Mouse (Mus musculus) CH12.LX (cell line): ENCODE measurements around the gene Kif23. TPM values are rescaled to one million over a fixed set of nuclear protein-coding genes. Genes with fewer than 3 reads are reported as not detected.

Source experiments
- DNase-seq: peaks from one replicate; pipeline ENCODE4 v3.0.0-alpha.2; 2013; ENCODE audit errors: extremely low read depth
- H3K27ac ChIP-seq: 2 replicates; pipeline ENCODE4 v1.5.1; 2012; ENCODE audit warnings: low read depth, mild to moderate bottlenecking, control low read depth, moderate library complexity; ENCODE audit not compliant: insufficient read depth
- H3K27me3 ChIP-seq: replicated peaks from 2 replicates; pipeline ENCODE3; 2012; ENCODE audit warnings: inconsistent platforms
- H3K36me3 ChIP-seq, 2 experiments: replicated peaks in 1 of 2; 2 replicates each; pipeline versions ENCODE3 to v1.6.1; 2012; ENCODE audit warnings: inconsistent platforms in 1 of 2, low read length in 1 of 2, mild to moderate bottlenecking in 1 of 2, mixed read lengths in 1 of 2, moderate library complexity in 1 of 2; ENCODE audit not compliant: control insufficient read depth in 1 of 2, insufficient read depth in 1 of 2
- H3K4me1 ChIP-seq, 2 experiments: 2 replicates each; pipeline ENCODE4 v1.6.1; 2012; ENCODE audit warnings: inconsistent platforms in 1 of 2, moderate library complexity in 1 of 2; ENCODE audit not compliant: insufficient read depth in 2 of 2, control insufficient read depth in 1 of 2
- H3K4me2 ChIP-seq: 2 replicates; pipeline ENCODE4 v1.6.1; 2012; ENCODE audit warnings: low read depth, mild to moderate bottlenecking, control low read depth; ENCODE audit not compliant: poor library complexity, insufficient read depth, severe bottlenecking
- H3K4me3 ChIP-seq, 3 experiments: fragments of 150-350 bp in 1 of 3; sonication (generic) in 1 of 3; replicated peaks in 1 of 3; 2 replicates each; pipeline versions ENCODE3 to v1.5.1; 2011 to 2012; ENCODE audit warnings: low read depth in 2 of 3, low read length in 2 of 3, mild to moderate bottlenecking in 2 of 3, moderate library complexity in 2 of 3, control low read depth in 1 of 3, improper control_type of control experiment in 1 of 3, inconsistent platforms in 1 of 3, mixed read lengths in 1 of 3; ENCODE audit not compliant: poor library complexity in 1 of 3
- H3K79me2 ChIP-seq: replicated peaks from 2 replicates; pipeline ENCODE4 v1.6.1; 2012; ENCODE audit warnings: mild to moderate bottlenecking, moderate library complexity; ENCODE audit not compliant: control insufficient read depth, poor library complexity, insufficient read depth, severe bottlenecking; ENCODE audit errors: extremely low read depth
- H3K9ac ChIP-seq: 2 replicates; pipeline ENCODE4 v1.6.1; 2012; ENCODE audit warnings: low read depth, mild to moderate bottlenecking, control low read depth, moderate library complexity; ENCODE audit not compliant: insufficient read depth
- H3K9me3 ChIP-seq: replicated peaks from 2 replicates; pipeline ENCODE3; 2012; ENCODE audit warnings: low read length, inconsistent platforms, mixed read lengths
- CHD1 ChIP-seq: IDR thresholded peaks from 2 replicates; pipeline ENCODE4 v1.6.1; 2012; ENCODE audit warnings: low read depth, low read length, improper control_type of control experiment, inconsistent platforms
- CHD2 ChIP-seq: IDR thresholded peaks from 2 replicates; pipeline ENCODE4 v1.6.1; 2011; ENCODE audit warnings: low read length, improper control_type of control experiment
- CTCF ChIP-seq, 2 experiments: IDR thresholded peaks in 1 of 2; conservative IDR thresholded peaks in 1 of 2; 2 replicates each; pipeline ENCODE4 v1.5.1; 2011 to 2012; ENCODE audit warnings: low read depth in 2 of 2, low read length in 2 of 2, improper control_type of control experiment in 1 of 2, inconsistent platforms in 1 of 2, mild to moderate bottlenecking in 1 of 2, moderate library complexity in 1 of 2
- GABPA ChIP-seq: IDR thresholded peaks from 2 replicates; pipeline ENCODE4 v1.6.1; 2012; ENCODE audit warnings: low read depth, low read length, improper control_type of control experiment, inconsistent platforms; ENCODE audit not compliant: insufficient replicate concordance
- HCFC1 ChIP-seq: IDR thresholded peaks from 2 replicates; pipeline ENCODE4 v1.6.1; 2012; ENCODE audit warnings: low read depth, mild to moderate bottlenecking, inconsistent platforms, low read length, improper control_type of control experiment
- JUN ChIP-seq: IDR thresholded peaks from 2 replicates; pipeline ENCODE4 v1.6.1; 2011; ENCODE audit warnings: low read depth, mild to moderate bottlenecking, low read length, improper control_type of control experiment, moderate library complexity; ENCODE audit not compliant: insufficient read depth
- JUND ChIP-seq: conservative IDR thresholded peaks from 2 replicates; pipeline ENCODE4 v1.6.1; 2011; ENCODE audit warnings: low read depth, low read length, improper control_type of control experiment
- KAT2A ChIP-seq: IDR thresholded peaks from 2 replicates; pipeline ENCODE4 v1.6.1; 2012; ENCODE audit warnings: low read length, improper control_type of control experiment, inconsistent platforms; ENCODE audit not compliant: insufficient replicate concordance
- MAFK ChIP-seq: IDR thresholded peaks from 2 replicates; pipeline ENCODE4 v1.6.1; 2011; ENCODE audit warnings: low read length, improper control_type of control experiment; ENCODE audit not compliant: insufficient replicate concordance
- MAX ChIP-seq: IDR thresholded peaks from 2 replicates; pipeline ENCODE4 v1.6.1; 2011; ENCODE audit warnings: low read length, improper control_type of control experiment
- MAZ ChIP-seq: IDR thresholded peaks from 2 replicates; pipeline ENCODE4 v1.6.1; 2012; ENCODE audit warnings: low read depth, mild to moderate bottlenecking, inconsistent platforms, low read length, improper control_type of control experiment, moderate library complexity
- MXI1 ChIP-seq: IDR thresholded peaks from 2 replicates; pipeline ENCODE4 v1.6.1; 2011; ENCODE audit warnings: mild to moderate bottlenecking, low read depth, low read length, improper control_type of control experiment
- MYC ChIP-seq: IDR thresholded peaks from 2 replicates; pipeline ENCODE4 v1.6.1; 2011; ENCODE audit warnings: low read depth, mild to moderate bottlenecking, improper control_type of control experiment, low read length
- NRF1 ChIP-seq: IDR thresholded peaks from 2 replicates; pipeline ENCODE4 v1.6.1; 2014; ENCODE audit warnings: low read depth, mild to moderate bottlenecking, inconsistent platforms, low read length, improper control_type of control experiment, moderate library complexity
- PAX5 ChIP-seq: IDR thresholded peaks from 2 replicates; pipeline ENCODE4 v1.6.1; 2012; ENCODE audit warnings: low read length, inconsistent platforms, mixed read lengths
- POLR2A ChIP-seq: IDR thresholded peaks from 2 replicates; pipeline ENCODE4 v1.6.1; 2011; ENCODE audit warnings: low read depth, mild to moderate bottlenecking, improper control_type of control experiment, low read length
- POLR2AphosphoS2 ChIP-seq: IDR thresholded peaks from 2 replicates; pipeline ENCODE4 v1.6.1; 2011; ENCODE audit warnings: low read depth, low read length, improper control_type of control experiment
- RAD21 ChIP-seq: IDR thresholded peaks from 2 replicates; pipeline ENCODE4 v1.6.1; 2011; ENCODE audit warnings: low read depth, mild to moderate bottlenecking, low read length, improper control_type of control experiment, moderate library complexity
- SIN3A ChIP-seq: IDR thresholded peaks from 2 replicates; pipeline ENCODE4 v1.6.1; 2012; ENCODE audit warnings: low read length, improper control_type of control experiment, inconsistent platforms
- SMC3 ChIP-seq: IDR thresholded peaks from 2 replicates; pipeline ENCODE4 v1.6.1; 2011; ENCODE audit warnings: low read depth, low read length, improper control_type of control experiment
- UBTF ChIP-seq: IDR thresholded peaks from 2 replicates; pipeline ENCODE4 v1.6.1; 2012; ENCODE audit warnings: low read depth, mild to moderate bottlenecking, inconsistent platforms, low read length, improper control_type of control experiment, moderate library complexity
- USF1 ChIP-seq: IDR thresholded peaks from 2 replicates; pipeline ENCODE4 v1.6.1; 2014; ENCODE audit warnings: low read depth, mild to moderate bottlenecking, inconsistent platforms, low read length, improper control_type of control experiment
- USF2 ChIP-seq: conservative IDR thresholded peaks from 2 replicates; pipeline ENCODE4 v1.6.1; 2011; ENCODE audit warnings: low read depth, low read length, improper control_type of control experiment
- ZC3H11A ChIP-seq: IDR thresholded peaks from 2 replicates; pipeline ENCODE4 v1.6.1; 2012; ENCODE audit warnings: low read depth, mild to moderate bottlenecking, inconsistent platforms, low read length, improper control_type of control experiment
- ZKSCAN1 ChIP-seq: IDR thresholded peaks from 2 replicates; pipeline ENCODE4 v1.6.1; 2012; ENCODE audit warnings: low read depth, inconsistent platforms, low read length, improper control_type of control experiment, borderline replicate concordance
- ZMIZ1 ChIP-seq: IDR thresholded peaks from 2 replicates; pipeline ENCODE4 v1.6.1; 2012; ENCODE audit warnings: low read depth, mild to moderate bottlenecking, inconsistent platforms, low read length, improper control_type of control experiment
- dilution Hi-C: fragments of 300-500 bp; cut with MboI; formaldehyde crosslinking; loops from 2 replicates; pipeline ENCODE4 v1.14.3; 2020; ENCODE audit warnings: low sequenced_read_pairs; ENCODE audit not compliant: extremely low pct_unique_long_range_greater_than_20kb, extremely low pct_ligation_motif_present
- in situ Hi-C: fragments of 300-500 bp; cut with MboI; formaldehyde crosslinking; loops from 3 replicates; pipeline ENCODE4 v1.14.3; 2019; ENCODE audit warnings: low sequenced_read_pairs, low pct_ligation_motif_present, low pct_unique_long_range_greater_than_20kb, mixed read lengths
- polyA plus RNA-seq: library from polyadenylated mRNA; unstranded; fragments of >175 nt; gene quantifications from 2 replicates; pipeline ENCODE4 v1.2.1, GENCODE M21; 2012; ENCODE audit warnings: low read depth; ENCODE audit not compliant: insufficient read length
- total RNA-seq, 2 experiments: library from RNA; depleted of rRNA; stranded (reverse); fragments of 300-350 nt in 1 of 2; fragments of >200 nt in 1 of 2; gene quantifications; 2 replicates each; pipeline ENCODE4 v1.2.3; 2012 to 2014

Kif23 gene
- total and polyA plus RNA-seq, 3 experiments: 50.6 to 133 (median 96.2) TPM

GRCm38 (mm10) chr9:61899804-61900203 is 46.8 kb downstream of the Kif23 start:
- Histone ChIP-seq H3K4me2 (no peak overlapping the region; the same call in 1 of the 2 replicates), H3K79me2 (no peaks in the 10 kb centered on the region), H3K9ac (no peak overlapping the region), H3K27me3 (peaks cover 4% of the 10 kb centered on the region), H3K27ac (no peak overlapping the region), H3K4me1 (peaks cover 12 to 53% of the 10 kb centered on the region in 2 experiments), H3K36me3 (no peaks in the 10 kb centered on the region), H3K9me3 (no peaks in the 10 kb centered on the region), H3K4me3 (no peak overlapping the region)
- peak; percentile 51 for DNase-seq
- dilution Hi-C loops (no loop called here), in situ Hi-C loops (no loop called here)
- TF ChIP-seq CTCF (conservative IDR thresholded peaks at IDR 0.05 in 1 of 2, IDR thresholded peaks at IDR 0.05 in 1 of 2; ENCODE audit: low read depth in 2 of 2, low read length in 2 of 2) (peak; percentile 54 to 77), CHD2 (no peak), MAFK (no peak), RAD21 (peak; percentile 72), MAX (0 out of 2 replicates have a peak, but pooled peaks have one; percentile 13), SMC3 (peak; percentile 50; the same call in 1 of the 2 replicates)

DNA sequence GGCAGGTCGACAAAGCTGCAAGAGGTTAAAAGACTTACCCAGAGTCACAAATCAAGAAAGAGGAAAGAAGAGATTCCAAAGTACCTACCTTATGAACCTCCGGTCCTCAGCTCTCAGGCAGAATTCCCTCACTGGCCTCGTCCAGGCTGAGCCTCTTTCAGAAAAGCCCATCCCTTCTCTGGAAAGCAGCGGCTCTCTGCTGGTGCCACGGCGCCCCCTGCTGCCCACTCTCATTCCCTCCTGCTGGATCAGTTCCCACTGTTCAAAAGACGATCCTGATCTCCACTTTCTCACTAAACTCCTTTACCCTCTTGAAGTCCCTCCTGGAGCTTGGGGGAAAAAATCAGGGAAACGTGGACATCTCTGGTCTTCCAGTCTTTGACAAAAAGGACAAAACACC is 48.2 kb downstream of the Kif23 start:
- Histone ChIP-seq H3K4me1 (peaks cover 12 to 39% of the 10 kb centered on the region in 2 experiments), H3K4me2 (0 out of 2 replicates have a peak overlapping the region, but pooled peaks have one; percentile 18), H3K79me2 (no peaks in the 10 kb centered on the region), H3K9me3 (no peaks in the 10 kb centered on the region), H3K27ac (no peak overlapping the region), H3K4me3 (no peak overlapping the region), H3K36me3 (no peaks in the 10 kb centered on the region), H3K27me3 (peaks cover 4% of the 10 kb centered on the region), H3K9ac (no peak overlapping the region)
- in situ Hi-C loops: no loop called here
- dilution Hi-C loops: no loop called here
- TF ChIP-seq CTCF (conservative IDR thresholded peaks at IDR 0.05 in 1 of 2, IDR thresholded peaks at IDR 0.05 in 1 of 2; ENCODE audit: low read depth in 2 of 2, low read length in 2 of 2) (peak; percentile 42 to 86), USF1 (no peak), HCFC1 (no peak), NRF1 (no peak), MYC (no peak), RAD21 (peak; percentile 80), UBTF (no peak), ZC3H11A (no peak; the same call in 1 of the 2 replicates), CHD1 (no peak), POLR2A (no peak), MAZ (no peak), ZKSCAN1 (no peak), USF2 (no peak), POLR2AphosphoS2 (no peak), CHD2 (no peak), SMC3 (peak; percentile 63), MXI1 (no peak), PAX5 (no peak), GABPA (no peak), ZMIZ1 (no peak), JUN (no peak), KAT2A (no peak), JUND (no peak), SIN3A (no peak), MAFK (no peak)
- DNase-seq: peak; percentile 58
